Mouse (Mus musculus) neural tube, embryonic 11.5 days (tissue): Measurements from ENCODE around the gene Rnf223. TPM values are rescaled to one million over a fixed set of nuclear protein-coding genes. Genes with fewer than 3 reads are reported as not detected.
"Not testable (repeated sequence)": the region's sequence is repeated elsewhere in the genome, so short reads cannot be mapped to it uniquely, and the experiment has no call there.

ENCODE experiments used
- ATAC-seq: fragments of 200-750 bp; cut with Nextera tagmentation; 2 replicates; pipeline ENCODE4 v1.8.0; 2017; ENCODE audit warnings: moderate number of reproducible peaks, mild to moderate bottlenecking, moderate TSS enrichment, moderate library complexity; ENCODE audit not compliant: insufficient read depth, low FRiP score, low TSS enrichment
- DNase-seq: peaks from one replicate; pipeline ENCODE4 v3.0.0-alpha.2; 2015; ENCODE audit warnings: low spot score
- H3K27ac ChIP-seq: fragments of 300-500 bp; sonication (generic); 2 replicates; pipeline ENCODE4 v1.5.1; 2014; ENCODE audit warnings: low read depth, mild to moderate bottlenecking, low read length
- H3K27me3 ChIP-seq: fragments of 300-500 bp; sonication (generic); 2 replicates; pipeline ENCODE4 v1.6.1; 2014; ENCODE audit warnings: mild to moderate bottlenecking, low read length, mixed read lengths; ENCODE audit not compliant: control insufficient read depth, insufficient read depth
- H3K36me3 ChIP-seq: fragments of 300-500 bp; sonication (generic); 2 replicates; pipeline ENCODE4 v1.6.1; 2014; ENCODE audit warnings: mild to moderate bottlenecking, low read length, moderate library complexity, mixed read lengths; ENCODE audit not compliant: control insufficient read depth, insufficient read depth
- H3K4me1 ChIP-seq: fragments of 300-500 bp; sonication (generic); 2 replicates; pipeline ENCODE4 v1.6.1; 2014; ENCODE audit warnings: low read length, mixed read lengths; ENCODE audit not compliant: control insufficient read depth, insufficient read depth
- H3K4me2 ChIP-seq: fragments of 300-500 bp; sonication (generic); 2 replicates; pipeline ENCODE4 v1.6.1; 2014; ENCODE audit warnings: low read depth, mild to moderate bottlenecking, moderate library complexity
- H3K4me3 ChIP-seq: fragments of 300-500 bp; sonication (generic); 2 replicates; pipeline ENCODE4 v1.5.1; 2014; ENCODE audit warnings: low read depth, low read length
- H3K9ac ChIP-seq: fragments of 300-500 bp; sonication (generic); 2 replicates; pipeline ENCODE4 v1.6.1; 2014; ENCODE audit warnings: mild to moderate bottlenecking, low read length
- H3K9me3 ChIP-seq: fragments of 300-500 bp; sonication (generic); 2 replicates; pipeline ENCODE4 v1.6.1; 2016; ENCODE audit warnings: low read length; ENCODE audit not compliant: control insufficient read depth
- WGBS: fragments of 180-500 bp; shearing (Covaris S2); extraction: QIAGEN DNeasy Blood & Tissue Kit; methylation state at CpG from one replicate; pipeline ENCODE4 v1.1.7; 2014; 5-methylcytosine and 5-hydroxymethylcytosine counted together
- polyA plus RNA-seq: library from polyadenylated mRNA; unstranded; fragments of >200 nt; fragmentation: Nextera tagmentation; extraction: Ambion mirVana; gene quantifications from 2 replicates; pipeline ENCODE4 v1.2.1, GENCODE M21; 2014

Rnf223 gene
- polyA plus RNA-seq, 1 experiment from 2014 or later: 0.73 TPM

GRCm38 (mm10) chr4:156135801-156136200 is 5.5 kb downstream of the Rnf223 start:
- Histone ChIP-seq H3K9me3 (no peaks in the 10 kb centered on the region), H3K9ac (no peak overlapping the region), H3K27ac (no peak overlapping the region), H3K4me3 (no peak overlapping the region), H3K27me3 (no peaks in the 10 kb centered on the region), H3K4me1 (no peaks in the 10 kb centered on the region), H3K36me3 (no peaks in the 10 kb centered on the region), H3K4me2 (no peak overlapping the region)
- ATAC-seq: no peak
- DNase-seq: no peak
- 96% methylated on average over 14 of the region's 14 CpGs for WGBS

- no peak for DNase-seq
- Histone ChIP-seq H3K4me1 (no peaks in the 10 kb centered on the region), H3K9me3 (no peaks in the 10 kb centered on the region), H3K9ac (no peak overlapping the region), H3K27ac (no peak overlapping the region), H3K27me3 (no peaks in the 10 kb centered on the region), H3K36me3 (no peaks in the 10 kb centered on the region), H3K4me3 (no peak overlapping the region), H3K4me2 (no peak overlapping the region)
- ATAC-seq: no peak
- WGBS: 94% methylated on average over 30 of the region's 30 CpGs
Measured at GRCm38 (mm10) chr4:156136285-156137100, 6.2 kb downstream of the Rnf223 start.

GRCm38 (mm10) chr4:156150887-156151286 is 20.6 kb downstream of the Rnf223 start:
- H3K4me3 ChIP-seq, H3K36me3 ChIP-seq, H3K9ac ChIP-seq, H3K27me3 ChIP-seq, H3K9me3 ChIP-seq, H3K27ac ChIP-seq, H3K4me1 ChIP-seq, H3K4me2 ChIP-seq, DNase-seq, ATAC-seq: not testable (repeated sequence)
- 85% methylated on average over 10 of the region's 10 CpGs for WGBS

GRCm38 (mm10) chr4:156154771-156155170 is 24.5 kb downstream of the Rnf223 start:
- DNase-seq (no peak), ATAC-seq (no peak)
- Histone ChIP-seq H3K27ac (no peak overlapping the region), H3K4me2 (no peak overlapping the region), H3K36me3 (no peaks in the 10 kb centered on the region), H3K9me3 (peaks cover 3% of the 10 kb centered on the region; the same call in 1 of the 2 replicates), H3K4me1 (no peaks in the 10 kb centered on the region), H3K9ac (no peak overlapping the region), H3K4me3 (no peak overlapping the region), H3K27me3 (no peaks in the 10 kb centered on the region)
- WGBS: 93% methylated on average over 3 of the region's 3 CpGs

- Histone ChIP-seq H3K36me3 (peaks cover 56% of the 10 kb centered on the region), H3K27ac (no peak overlapping the region), H3K4me3 (no peak overlapping the region), H3K9ac (no peak overlapping the region), H3K27me3 (no peaks in the 10 kb centered on the region), H3K4me1 (no peaks in the 10 kb centered on the region), H3K9me3 (0 out of 2 replicates have a peak, but pooled peaks cover 5% of the 10 kb centered on the region), H3K4me2 (no peak overlapping the region)
- ATAC-seq (no peak), DNase-seq (peak; percentile 7)
- 92% methylated on average over 9 of the region's 9 CpGs for WGBS
Measured at GRCm38 (mm10) chr4:156166477-156166876, 36.2 kb downstream of the Rnf223 start.

- ATAC-seq (no peak), DNase-seq (peak; percentile 8)
- Histone ChIP-seq H3K9me3 (no peaks in the 10 kb centered on the region), H3K4me3 (no peak overlapping the region), H3K36me3 (peaks cover 68% of the 10 kb centered on the region), H3K27ac (no peak overlapping the region), H3K4me1 (no peaks in the 10 kb centered on the region), H3K4me2 (no peak overlapping the region), H3K27me3 (no peaks in the 10 kb centered on the region), H3K9ac (no peak overlapping the region)
- WGBS: 93% methylated on average over 8 of the region's 8 CpGs
Measured at GRCm38 (mm10) chr4:156168611-156169010, 38.3 kb downstream of the Rnf223 start.

GRCm38 (mm10) chr4:156169129-156169528 is 38.8 kb downstream of the Rnf223 start:
- no peak for ATAC-seq
- Histone ChIP-seq H3K4me3 (no peak overlapping the region), H3K36me3 (peaks cover 70% of the 10 kb centered on the region), H3K9me3 (no peaks in the 10 kb centered on the region), H3K27me3 (no peaks in the 10 kb centered on the region), H3K4me2 (no peak overlapping the region), H3K27ac (no peak overlapping the region), H3K4me1 (no peaks in the 10 kb centered on the region), H3K9ac (no peak overlapping the region)
- DNase-seq: peak; percentile 8
- 92% methylated on average over 10 of the region's 10 CpGs for WGBS

- no peaks in the 10 kb centered on the region for H3K27me3 ChIP-seq
- H3K4me3 ChIP-seq: no peak overlapping the region
- no peak for DNase-seq
- no peak overlapping the region for H3K4me2 ChIP-seq
- H3K27ac ChIP-seq: no peak overlapping the region
- WGBS: 96% methylated on average over 11 of the region's 11 CpGs
- no peak overlapping the region for H3K9ac ChIP-seq
- H3K36me3 ChIP-seq: peaks cover 71% of the 10 kb centered on the region
- H3K9me3 ChIP-seq: no peaks in the 10 kb centered on the region
- no peaks in the 10 kb centered on the region for H3K4me1 ChIP-seq
- ATAC-seq: no peak
Measured at GRCm38 (mm10) chr4:156171828-156172227, 41.5 kb downstream of the Rnf223 start.

- peak; percentile 6 for DNase-seq
- 95% methylated on average over 9 of the region's 9 CpGs for WGBS
Measured at GRCm38 (mm10) chr4:156177630-156178029, 47.3 kb downstream of the Rnf223 start.

More at GRCm38 (mm10) chr4:156177630-156178029, 47.3 kb downstream of the Rnf223 start:
- Histone ChIP-seq H3K36me3 (peaks cover 48% of the 10 kb centered on the region), H3K4me3 (no peak overlapping the region), H3K27me3 (no peaks in the 10 kb centered on the region), H3K9me3 (no peaks in the 10 kb centered on the region), H3K9ac (no peak overlapping the region), H3K4me1 (no peaks in the 10 kb centered on the region; the same call in 1 of the 2 replicates), H3K27ac (no peak overlapping the region), H3K4me2 (no peak overlapping the region)
- no peak for ATAC-seq
